Mouse (Mus musculus) gastrocnemius, postnatal 36 days (tissue): ENCODE measurements around the gene Ttc33. TPM values are rescaled to one million over a fixed set of nuclear protein-coding genes. Genes with fewer than 3 reads are reported as not detected.
A peak's percentile ranks its signal among the peaks of the same experiment; 100 is the strongest.
"Not testable (repeated sequence)": the region's sequence is repeated elsewhere in the genome, so short reads cannot be mapped to it uniquely, and the experiment has no call there.

Experiments used
- DNase-seq, 2 experiments: peaks; one replicate each; pipeline ENCODE4 v3.0.0; 2022
- intact Hi-C: fragments of 180-260 bp; cut with DNase I; formaldehyde crosslinking; loops from one replicate; pipeline ENCODE4 v1.15.1; 2025
- total RNA-seq, 2 experiments: library from RNA; stranded (reverse); gene quantifications; 2 replicates each; pipeline ENCODE4 v1.2.3; 2021

Gene Ttc33
- total RNA-seq, 2 experiments from 2014 or later, result 43.7 to 48.9 TPM

GRCm38 (mm10) chr15:5173217-5173820 is 12.0 kb upstream of the Ttc33 start:
- intact Hi-C loops, result no loop called here
- no peak for DNase-seq

GRCm38 (mm10) chr15:5184668-5185330 is 526 bp upstream of the Ttc33 start:
- intact Hi-C loops, result no loop called here
- DNase-seq, result no peak

GRCm38 (mm10) chr15:5186293-5186675 is 959 bp downstream of the Ttc33 start:
- DNase-seq, result no peak
- intact Hi-C loops, result no loop called here

- intact Hi-C loops, result no loop called here
- no peak for DNase-seq
These were observed 1.8 kb downstream of the Ttc33 start for GRCm38 (mm10) chr15:5187116-5187515.

- DNase-seq, result no peak
- intact Hi-C loops, result no loop called here
These were observed 2.7 kb downstream of the Ttc33 start for GRCm38 (mm10) chr15:5188029-5188428.

- intact Hi-C loops, result no loop called here
- no peak for DNase-seq
These were observed 4.3 kb downstream of the Ttc33 start for GRCm38 (mm10) chr15:5189504-5190093.

- no peak for DNase-seq
- intact Hi-C loops, result no loop called here
These were observed 8.5 kb downstream of the Ttc33 start for GRCm38 (mm10) chr15:5193833-5194232.

- intact Hi-C loops, result no loop called here
These were observed 9.1 kb downstream of the Ttc33 start for GRCm38 (mm10) chr15:5194446-5194845.

GRCm38 (mm10) chr15:5194931-5195330 is 9.6 kb downstream of the Ttc33 start:
- intact Hi-C loops, result no loop called here

More at GRCm38 (mm10) chr15:5194446-5194845, 9.1 kb downstream of the Ttc33 start:
- DNase-seq, result no peak

GRCm38 (mm10) chr15:5195987-5196514 is 10.7 kb downstream of the Ttc33 start:
- no peak for DNase-seq
- intact Hi-C loops, result no loop called here

More at GRCm38 (mm10) chr15:5194931-5195330, 9.6 kb downstream of the Ttc33 start:
- no peak for DNase-seq

- DNase-seq, result no peak
These were observed 11.4 kb downstream of the Ttc33 start for GRCm38 (mm10) chr15:5196691-5197090.

GRCm38 (mm10) chr15:5205222-5205621 is 19.9 kb downstream of the Ttc33 start:
- intact Hi-C loops, result no loop called here
- DNase-seq, result no peak

More at GRCm38 (mm10) chr15:5196691-5197090, 11.4 kb downstream of the Ttc33 start:
- intact Hi-C loops, result no loop called here

GRCm38 (mm10) chr15:5209116-5209515 is 23.8 kb downstream of the Ttc33 start:
- no peak for DNase-seq
- intact Hi-C loops, result no loop called here

- no peak for DNase-seq
- intact Hi-C loops, result no loop called here
These were observed 35.2 kb downstream of the Ttc33 start for GRCm38 (mm10) chr15:5220491-5220890.

GRCm38 (mm10) chr15:5230746-5231145 is 45.4 kb downstream of the Ttc33 start:
- intact Hi-C loops, DNase-seq: not testable (repeated sequence)

- DNase-seq, result no peak
- intact Hi-C loops, result no loop called here
These were observed 49.3 kb downstream of the Ttc33 start for GRCm38 (mm10) chr15:5234659-5235058.

- no peak for DNase-seq
- intact Hi-C loops, result no loop called here
These were observed 50.2 kb downstream of the Ttc33 start for GRCm38 (mm10) chr15:5235527-5235926.

GRCm38 (mm10) chr15:5236538-5236937 is 51.2 kb downstream of the Ttc33 start:
- peak; percentile 58 to 71 for DNase-seq
- intact Hi-C loops, result loop anchor here (1.0 to 2.0 kb wide), 3 partner anchors 679 to 970 kb away; no protein-coding TSS in a partner anchor

GRCm38 (mm10) chr15:5237012-5237660 is 51.8 kb downstream of the Ttc33 start:
- intact Hi-C loops, result loop anchor here (2.0 kb wide), 2 partner anchors 844 to 970 kb away; no protein-coding TSS in a partner anchor
- DNase-seq, result no peak

- DNase-seq, result no peak
- intact Hi-C loops, result no loop called here
These were observed 52.7 kb downstream of the Ttc33 start for GRCm38 (mm10) chr15:5238073-5238472.

- intact Hi-C loops, result no loop called here
- DNase-seq, result no peak
These were observed 53.2 kb downstream of the Ttc33 start for GRCm38 (mm10) chr15:5238553-5238952.
